Mouse (Mus musculus) midbrain, embryonic 16.5 days (tissue): ENCODE data around the gene Tusc2. TPM values are rescaled to one million over a fixed set of nuclear protein-coding genes. Genes with fewer than 3 reads are reported as not detected.
A peak's percentile ranks its signal among the peaks of the same experiment; 100 is the strongest.

ENCODE experiments used
- ATAC-seq: fragments of 200-750 bp; cut with Nextera tagmentation; 2 replicates; pipeline ENCODE4 v1.8.0; 2017; ENCODE audit warnings: moderate TSS enrichment
- H3K27ac ChIP-seq: fragments of 300-500 bp; sonication (generic); 2 replicates; pipeline ENCODE4 v1.5.1; 2014; ENCODE audit warnings: mild to moderate bottlenecking, low read length, mixed read lengths
- H3K27me3 ChIP-seq: fragments of 300-500 bp; sonication (generic); 2 replicates; pipeline ENCODE4 v1.6.1; 2014; ENCODE audit warnings: low read depth, low read length, mixed read lengths; ENCODE audit not compliant: control insufficient read depth, insufficient read depth
- H3K36me3 ChIP-seq: fragments of 300-500 bp; sonication (generic); 2 replicates; pipeline ENCODE4 v1.6.1; 2014; ENCODE audit warnings: mild to moderate bottlenecking, low read length, moderate library complexity, mixed read lengths; ENCODE audit not compliant: control insufficient read depth, insufficient read depth
- H3K4me1 ChIP-seq: fragments of 300-500 bp; sonication (generic); 2 replicates; pipeline ENCODE4 v1.6.1; 2014; ENCODE audit warnings: mild to moderate bottlenecking, low read length, mixed read lengths; ENCODE audit not compliant: control insufficient read depth, insufficient read depth
- H3K4me2 ChIP-seq: fragments of 300-500 bp; sonication (generic); 2 replicates; pipeline ENCODE4 v1.6.1; 2014; ENCODE audit warnings: mild to moderate bottlenecking, low read length, mixed read lengths
- H3K4me3 ChIP-seq: fragments of 300-500 bp; sonication (generic); 2 replicates; pipeline ENCODE4 v1.5.1; 2014; ENCODE audit warnings: low read depth, mild to moderate bottlenecking, low read length, moderate library complexity, mixed read lengths
- H3K9ac ChIP-seq: fragments of 300-500 bp; sonication (generic); 2 replicates; pipeline ENCODE4 v1.6.1; 2014; ENCODE audit warnings: low read depth, low read length, mixed read lengths
- H3K9me3 ChIP-seq: fragments of 300-500 bp; sonication (generic); replicated peaks from 2 replicates; pipeline ENCODE4 v1.6.1; 2014; ENCODE audit warnings: mild to moderate bottlenecking, low read length, mixed read lengths; ENCODE audit not compliant: control insufficient read depth, poor library complexity, severe bottlenecking
- WGBS: fragments of 180-500 bp; shearing (Covaris S2); extraction: QIAGEN DNeasy Blood & Tissue Kit; methylation state at CpG from one replicate; pipeline ENCODE4 v1.1.7; 2014; 5-methylcytosine and 5-hydroxymethylcytosine counted together
- polyA plus RNA-seq: library from polyadenylated mRNA; unstranded; fragments of >200 nt; fragmentation: Nextera tagmentation; extraction: Ambion mirVana; gene quantifications from 2 replicates; pipeline ENCODE4 v1.2.1, GENCODE M21; 2015

Tusc2 gene
- polyA plus RNA-seq, 1 experiment from 2014 or later: 127 TPM

DNA sequence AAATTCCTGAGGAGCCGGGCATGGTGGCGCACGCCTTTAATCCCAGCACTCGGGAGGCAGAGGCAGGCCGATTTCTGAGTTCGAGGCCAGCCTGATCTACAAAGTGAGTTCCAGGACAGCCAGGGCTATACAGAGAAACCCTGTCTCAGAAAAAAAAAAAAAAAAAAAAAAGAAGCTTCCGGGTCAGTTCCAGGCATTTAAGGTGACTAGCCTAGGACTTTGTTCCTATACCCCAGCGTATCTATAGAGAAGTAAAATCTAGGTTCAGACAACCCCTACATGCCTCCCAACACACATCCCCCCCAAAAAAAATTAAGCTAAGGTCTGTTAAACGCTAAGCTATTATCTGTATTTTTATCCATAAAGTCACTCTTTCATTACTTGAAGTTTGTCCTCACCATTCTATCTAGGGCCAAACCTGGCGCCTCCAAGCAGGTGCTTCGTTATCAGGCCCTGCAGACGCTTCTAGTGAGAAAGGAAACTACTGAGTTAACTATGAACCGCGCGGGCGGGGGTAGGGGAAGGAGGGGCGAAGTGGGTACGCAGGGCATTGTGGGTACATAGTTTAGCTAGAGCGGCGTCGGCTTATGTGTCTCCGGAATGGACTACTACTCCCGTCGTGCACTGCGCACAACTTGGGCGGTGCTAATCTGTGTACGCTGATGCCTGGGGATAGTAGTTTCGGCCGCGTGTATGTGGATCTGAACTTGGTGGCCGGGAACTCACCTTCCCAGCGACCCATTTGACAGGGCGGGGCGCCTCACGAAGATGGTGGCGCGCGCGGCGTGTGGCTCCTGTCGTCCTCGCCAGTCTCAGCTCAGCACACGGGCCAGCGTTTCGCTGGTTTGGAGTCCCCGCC, 24.1 kb downstream of the Tusc2 start, which contains the start of gene Ifrd2:
Gene Ifrd2 (plus strand): TSS at position 669 of the 859 bp plus-strand sequence.
- Histone ChIP-seq H3K4me1 (peaks cover 14% of the 10 kb centered on the region), H3K9me3 (no peaks in the 10 kb centered on the region), H3K4me2 (peak within 1 kb of the TSS; percentile 92), H3K27ac (peak within 1 kb of the TSS; percentile 38; the same call in 1 of the 2 replicates), H3K4me3 (peak within 1 kb of the TSS; percentile 79), H3K36me3 (peaks cover 14% of the 10 kb centered on the region), H3K27me3 (no peaks in the 10 kb centered on the region), H3K9ac (peak within 1 kb of the TSS; percentile 67)
- 13% methylated on average over 46 of the region's 46 CpGs for WGBS
- peak; percentile 97 for ATAC-seq

DNA sequence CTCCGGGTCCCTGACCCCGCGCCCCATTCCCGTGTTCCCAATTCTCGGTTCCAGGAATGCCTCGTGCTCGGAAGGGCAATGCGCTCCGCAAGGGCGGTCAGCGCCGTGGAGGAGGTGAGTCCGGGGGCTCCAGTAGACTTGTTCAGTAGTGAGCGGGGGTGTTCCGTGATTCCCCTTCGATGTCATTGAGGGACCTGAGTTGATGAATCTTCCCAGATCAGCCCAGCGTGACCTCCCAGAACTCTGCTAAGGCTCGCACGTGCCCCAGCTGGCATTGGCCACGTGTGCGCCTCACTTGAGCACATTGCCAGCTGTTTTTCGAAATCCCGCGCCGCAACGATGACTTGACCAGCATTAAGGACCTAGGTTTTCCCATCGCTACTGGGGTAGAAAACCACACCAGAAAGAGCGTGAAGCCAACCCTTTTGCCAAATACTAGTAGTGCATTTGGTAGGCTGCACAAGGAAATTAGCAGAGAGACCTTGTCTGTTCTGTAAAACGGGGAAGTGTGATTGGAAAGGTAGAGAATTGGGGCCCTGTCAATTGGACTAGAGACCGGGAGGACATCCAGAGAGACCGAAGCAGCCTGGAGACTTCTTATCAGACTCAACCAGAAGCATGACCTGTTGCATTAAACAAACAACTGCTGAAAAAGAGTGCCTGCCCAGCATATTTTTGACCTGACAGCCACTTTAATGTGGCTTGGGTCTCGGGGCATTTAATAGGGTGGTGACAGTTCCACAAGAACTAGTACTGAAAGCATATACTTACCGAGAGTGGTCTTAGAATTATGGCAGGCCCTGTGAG, 25.0 kb downstream of the Tusc2 start:
- H3K4me2 ChIP-seq: peak overlapping the region; percentile 92
- peak overlapping the region; percentile 38; the same call in 1 of the 2 replicates for H3K27ac ChIP-seq
- H3K4me3 ChIP-seq: peak overlapping the region; percentile 79
- no peak; the same call in 1 of the 2 replicates for ATAC-seq
- no peaks in the 10 kb centered on the region for H3K9me3 ChIP-seq
- H3K4me1 ChIP-seq: peaks cover 12% of the 10 kb centered on the region
- peak overlapping the region; percentile 67 for H3K9ac ChIP-seq
- WGBS: 7% methylated on average over 33 of the region's 33 CpGs
- peaks cover 12% of the 10 kb centered on the region for H3K36me3 ChIP-seq
- no peaks in the 10 kb centered on the region for H3K27me3 ChIP-seq

DNA sequence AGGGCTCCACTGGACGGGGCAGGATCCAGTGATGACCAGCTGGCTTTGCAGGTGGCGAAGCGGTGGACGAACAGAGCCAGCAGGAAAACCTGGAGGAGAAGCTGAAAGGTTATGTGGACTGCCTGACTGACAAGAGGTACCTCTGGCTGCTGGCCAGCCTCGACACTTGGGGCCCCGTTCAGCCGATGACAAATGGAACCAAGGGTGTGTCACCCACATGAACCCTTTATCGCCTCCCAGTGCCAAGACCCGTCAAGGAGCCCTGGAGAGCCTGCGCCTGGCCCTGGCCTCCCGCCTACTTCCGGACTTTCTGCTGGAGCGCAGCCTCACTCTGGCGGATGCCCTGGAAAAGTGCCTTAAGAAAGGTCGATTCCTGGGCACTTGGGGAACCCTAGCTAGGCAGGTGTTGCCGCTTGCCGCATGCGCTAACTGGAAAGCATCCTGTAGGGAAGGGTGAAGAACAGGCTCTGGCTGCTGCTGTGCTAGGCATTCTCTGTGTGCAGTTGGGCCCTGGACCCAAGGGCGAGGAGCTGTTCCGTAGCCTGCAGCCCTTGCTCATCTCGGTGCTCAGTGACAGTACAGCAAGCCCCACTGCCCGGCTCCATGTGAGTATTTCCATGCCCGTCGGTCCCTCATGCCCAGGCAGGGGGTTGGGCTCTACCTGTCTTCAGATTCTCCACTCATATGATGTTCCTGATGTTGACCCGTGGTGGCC, 27.2 kb downstream of the Tusc2 start:
- H3K4me1 ChIP-seq: peaks cover 12% of the 10 kb centered on the region
- no peak for ATAC-seq
- WGBS: 92% methylated on average over 25 of the region's 25 CpGs

GRCm38 (mm10) chr9:107590773-107591060, 27.7 kb downstream of the Tusc2 start:
- no peak for ATAC-seq

More for the DNA sequence above, 27.2 kb downstream of the Tusc2 start:
- no peak overlapping the region for H3K9ac ChIP-seq
- peaks cover 20% of the 10 kb centered on the region for H3K36me3 ChIP-seq
- no peak overlapping the region for H3K4me3 ChIP-seq
- no peaks in the 10 kb centered on the region for H3K9me3 ChIP-seq
- H3K4me2 ChIP-seq: no peak overlapping the region
- no peak overlapping the region for H3K27ac ChIP-seq
- no peaks in the 10 kb centered on the region for H3K27me3 ChIP-seq

DNA sequence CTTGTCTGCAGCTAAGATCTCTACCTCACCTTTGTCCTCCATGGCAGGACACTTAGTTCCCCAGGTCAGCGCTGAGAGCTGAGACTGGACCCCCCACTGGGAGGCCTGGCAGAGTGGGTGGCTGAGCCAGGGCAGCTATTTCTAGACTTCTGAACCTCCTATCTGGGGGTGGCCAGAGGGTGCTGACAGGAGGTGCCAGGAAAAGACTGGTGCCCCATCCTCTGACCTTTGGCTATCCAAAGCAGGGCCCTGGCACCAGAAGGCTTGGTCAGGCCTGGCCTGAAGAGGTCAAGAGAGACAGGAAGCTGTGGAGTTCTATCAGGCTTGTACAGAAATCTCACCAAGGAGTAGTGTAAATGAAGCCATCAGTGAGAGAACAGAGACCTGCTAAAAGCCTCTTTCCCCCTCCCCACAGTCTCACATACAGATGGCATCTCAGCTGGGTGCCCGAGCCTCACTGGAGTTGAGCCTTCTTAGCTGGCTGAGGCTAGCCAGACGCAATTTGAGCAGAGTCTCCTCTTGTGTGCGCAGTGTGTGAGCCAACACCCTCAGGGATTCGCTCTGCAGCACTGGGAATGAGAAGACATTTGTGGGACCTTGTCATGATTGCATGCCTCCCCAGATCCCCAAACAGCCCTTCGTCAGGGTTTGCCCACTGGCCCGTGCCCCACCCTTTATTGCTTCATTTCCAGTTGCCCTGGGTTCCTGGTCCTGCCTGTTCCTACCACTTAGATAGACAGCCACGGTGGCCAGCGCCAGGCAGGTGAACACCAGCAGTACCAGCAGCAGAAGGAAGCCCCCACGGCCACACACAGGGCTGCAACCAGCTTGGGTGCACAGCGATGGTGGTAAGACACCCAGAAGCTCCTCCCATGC, 30.3 kb downstream of the Tusc2 start:
- H3K9me3 ChIP-seq: no peaks in the 10 kb centered on the region
- H3K4me2 ChIP-seq: no peak overlapping the region
- H3K4me3 ChIP-seq: no peak overlapping the region
- no peak for ATAC-seq
- peaks cover 20% of the 10 kb centered on the region for H3K36me3 ChIP-seq
- H3K9ac ChIP-seq: no peak overlapping the region
- WGBS: 74% methylated on average over 11 of the region's 11 CpGs
- peaks cover 6% of the 10 kb centered on the region for H3K4me1 ChIP-seq
- no peaks in the 10 kb centered on the region for H3K27me3 ChIP-seq
- H3K27ac ChIP-seq: no peak overlapping the region

More at GRCm38 (mm10) chr9:107590773-107591060, 27.7 kb downstream of the Tusc2 start:
- no peak overlapping the region for H3K27ac ChIP-seq
- H3K9ac ChIP-seq: no peak overlapping the region
- peaks cover 20% of the 10 kb centered on the region for H3K36me3 ChIP-seq
- 92% methylated on average over 6 of the region's 6 CpGs for WGBS
- H3K4me3 ChIP-seq: no peak overlapping the region
- no peak overlapping the region for H3K4me2 ChIP-seq
- H3K27me3 ChIP-seq: no peaks in the 10 kb centered on the region
- H3K4me1 ChIP-seq: peaks cover 12% of the 10 kb centered on the region
- no peaks in the 10 kb centered on the region for H3K9me3 ChIP-seq

DNA sequence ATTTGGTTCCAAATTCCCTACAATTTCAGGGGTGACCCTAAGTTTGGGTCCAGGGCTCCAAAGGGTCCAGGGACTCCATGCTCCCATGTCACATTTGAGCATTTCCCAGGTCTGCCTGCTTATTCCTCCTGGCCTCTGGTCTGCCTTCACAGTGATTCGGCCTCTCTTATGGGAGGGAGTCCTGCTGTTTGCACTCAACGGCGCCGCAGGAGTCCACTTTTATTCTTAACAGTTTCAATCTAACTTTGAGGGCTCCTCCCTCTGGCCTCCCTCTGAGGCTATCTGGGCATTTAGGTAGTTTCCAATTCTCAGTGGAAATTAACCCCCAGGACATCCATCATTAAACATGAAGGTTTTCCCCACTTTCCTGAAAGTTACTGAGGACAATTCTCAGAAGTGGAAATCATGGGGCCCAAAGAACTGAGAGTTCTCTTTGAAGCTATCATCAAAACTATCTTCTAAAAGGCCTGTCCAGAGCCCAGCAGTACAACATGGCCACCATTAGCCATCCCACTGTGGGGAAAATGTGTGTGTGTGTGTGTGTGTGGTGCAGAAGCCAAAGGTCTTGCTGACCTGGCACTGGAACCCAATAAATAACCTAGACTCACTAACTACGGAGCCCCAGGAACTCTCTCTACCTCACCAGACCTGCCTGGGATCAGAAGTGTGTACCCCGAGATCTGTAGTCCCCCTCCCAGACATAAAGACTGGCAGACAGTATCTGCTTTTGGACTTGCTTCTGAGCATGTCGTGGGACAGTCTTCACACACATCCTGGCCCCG, 31.4 kb downstream of the Tusc2 start:
- 74% methylated on average over 8 of the region's 8 CpGs for WGBS
- no peak overlapping the region for H3K27ac ChIP-seq
- no peaks in the 10 kb centered on the region; the same call in 1 of the 2 replicates for H3K4me1 ChIP-seq
- peaks cover 20% of the 10 kb centered on the region for H3K36me3 ChIP-seq
- H3K9ac ChIP-seq: no peak overlapping the region
- H3K4me3 ChIP-seq: no peak overlapping the region
- no peak overlapping the region for H3K4me2 ChIP-seq
- no peaks in the 10 kb centered on the region for H3K9me3 ChIP-seq
- H3K27me3 ChIP-seq: no peaks in the 10 kb centered on the region
- ATAC-seq: no peak

DNA sequence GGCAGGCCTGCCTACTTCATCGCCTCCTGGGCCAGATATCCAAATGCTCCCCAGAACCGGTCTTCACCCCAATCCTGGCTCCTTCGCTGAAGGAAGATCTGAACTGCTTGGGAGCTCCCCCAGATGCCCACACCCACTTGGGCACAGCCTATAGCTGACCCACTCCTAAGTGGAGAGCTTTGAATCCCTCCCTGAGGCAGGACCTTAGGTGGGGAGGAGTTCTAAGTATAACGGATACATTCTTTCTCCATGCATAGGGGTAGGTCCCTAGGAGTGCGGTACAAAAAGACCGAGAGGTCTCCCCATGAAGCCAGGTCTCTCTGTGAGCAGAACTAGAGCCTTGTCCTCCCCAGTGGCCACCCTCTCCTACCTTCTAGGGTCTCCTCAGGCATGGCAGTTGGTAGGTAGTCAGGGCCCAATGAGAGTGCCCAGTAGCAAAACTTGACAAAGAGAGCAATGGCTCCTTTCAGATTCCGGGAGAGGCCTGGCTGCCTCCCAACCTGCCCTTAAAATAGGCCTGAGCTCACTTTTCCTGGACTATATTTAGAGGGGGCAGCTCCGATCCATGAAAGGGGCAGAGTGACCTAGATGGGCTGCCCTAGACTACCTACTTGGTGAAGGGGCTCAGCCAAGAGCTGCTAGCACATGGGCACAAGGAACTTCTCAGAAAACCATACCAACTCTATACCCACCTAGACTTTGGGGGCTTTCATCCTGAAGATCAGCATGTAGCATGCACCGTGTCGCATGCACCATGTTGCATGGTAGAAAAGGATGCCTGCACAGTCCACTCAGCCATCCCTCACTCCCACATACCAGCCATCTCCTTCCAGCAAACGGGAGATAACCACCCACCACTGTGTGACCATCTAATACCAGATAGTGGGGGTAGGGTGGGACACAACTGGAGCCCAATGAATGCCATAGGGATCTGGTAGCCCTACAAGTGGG, 33.8 kb downstream of the Tusc2 start:
- H3K36me3 ChIP-seq: peaks cover 9% of the 10 kb centered on the region; the same call in 1 of the 2 replicates
- H3K4me2 ChIP-seq: no peak overlapping the region
- no peak overlapping the region for H3K27ac ChIP-seq
- H3K27me3 ChIP-seq: no peaks in the 10 kb centered on the region
- ATAC-seq: no peak
- 87% methylated on average over 11 of the region's 11 CpGs for WGBS
- H3K9ac ChIP-seq: no peak overlapping the region
- H3K4me3 ChIP-seq: no peak overlapping the region
- H3K9me3 ChIP-seq: no peaks in the 10 kb centered on the region
- H3K4me1 ChIP-seq: no peaks in the 10 kb centered on the region; the same call in 1 of the 2 replicates
